Mouse (Mus musculus) megakaryocyte, embryonic 14.5 days (primary cell): Measurements from ENCODE around the gene Lxn.

Experiments
- FLI1 ChIP-seq: IDR thresholded peaks from 2 replicates; pipeline ENCODE4 v1.6.1; 2012; ENCODE audit warnings: low read length, inconsistent platforms, mixed read lengths
- GATA1 ChIP-seq: IDR thresholded peaks from 3 replicates; pipeline ENCODE4 v1.6.1; 2012; ENCODE audit warnings: mixed read lengths, low read length, inconsistent platforms, borderline replicate concordance

GRCm38 (mm10) chr3:67493132-67493531 lies 29.4 kb upstream of the Lxn start:
- TF ChIP-seq GATA1 (no peak), FLI1 (no peak)
